Mouse (Mus musculus) myocyte (in vitro differentiated cells): ENCODE data around the gene Cend1.

ENCODE experiments used
- CEBPB ChIP-seq: IDR thresholded peaks from 2 replicates; pipeline ENCODE4 v1.6.1; 2011; ENCODE audit warnings: mild to moderate bottlenecking, moderate library complexity; ENCODE audit not compliant: poor library complexity, insufficient read depth, severe bottlenecking
- E2F4 ChIP-seq: IDR thresholded peaks from one replicate; pipeline ENCODE4 v1.6.1; 2011; ENCODE audit warnings: mild to moderate bottlenecking, control low read depth, moderate library complexity; ENCODE audit not compliant: insufficient read depth
- MAX ChIP-seq: IDR thresholded peaks from one replicate; pipeline ENCODE4 v1.6.1; 2011; ENCODE audit warnings: low read depth, mild to moderate bottlenecking, control low read depth
- MYOG ChIP-seq, 3 experiments: IDR thresholded peaks; one replicate each; pipeline ENCODE4 v1.6.1; 2011; ENCODE audit warnings: control low read depth in 2 of 3, low read depth in 2 of 3, mild to moderate bottlenecking in 2 of 3; ENCODE audit not compliant: insufficient read length in 2 of 3, control insufficient read depth in 1 of 3, insufficient read depth in 1 of 3
- POLR2A ChIP-seq: IDR thresholded peaks from one replicate; pipeline ENCODE4 v1.6.1; 2011; ENCODE audit warnings: low read depth, mild to moderate bottlenecking, control low read depth, moderate library complexity; ENCODE audit not compliant: insufficient read length
- POLR2AphosphoS2 ChIP-seq: IDR thresholded peaks from one replicate; pipeline ENCODE4 v1.6.1; 2011; ENCODE audit warnings: low read depth, control low read depth; ENCODE audit not compliant: insufficient read length
- SRF ChIP-seq: IDR thresholded peaks from one replicate; pipeline ENCODE4 v1.6.1; 2011; ENCODE audit warnings: low read depth; ENCODE audit not compliant: control insufficient read depth, insufficient read length
- TCF12 ChIP-seq: IDR thresholded peaks from one replicate; pipeline ENCODE4 v1.6.1; 2011; ENCODE audit warnings: mild to moderate bottlenecking, control low read depth; ENCODE audit not compliant: poor library complexity, insufficient read depth, severe bottlenecking
- TCF3 ChIP-seq: IDR thresholded peaks from one replicate; pipeline ENCODE4 v1.6.1; 2011; ENCODE audit warnings: low read depth, control low read depth; ENCODE audit not compliant: insufficient read length
- USF1 ChIP-seq: IDR thresholded peaks from one replicate; pipeline ENCODE4 v1.6.1; 2011; ENCODE audit warnings: low read depth, mild to moderate bottlenecking, control low read depth, moderate library complexity

- TF ChIP-seq TCF12 (no peak), POLR2A (no peak), CEBPB (no peak), USF1 (no peak), POLR2AphosphoS2 (no peak), MAX (no peak), SRF (no peak), MYOG (IDR thresholded peaks at IDR 0.05; ENCODE audit: control insufficient read depth in 1 of 3, insufficient read depth in 1 of 3, insufficient read length in 2 of 3, low read depth in 2 of 3) (no peak), E2F4 (no peak), TCF3 (no peak)
These were observed 12.2 kb upstream of the Cend1 start for GRCm38 (mm10) chr7:141441460-141441859.
